Mouse (Mus musculus) CH12.LX (cell line): ENCODE results near the gene Sirt4. TPM values are rescaled to one million over a fixed set of nuclear protein-coding genes. Genes with fewer than 3 reads are reported as not detected.

Source experiments
- DNase-seq: peaks from one replicate; pipeline ENCODE4 v3.0.0-alpha.2; 2013; ENCODE audit errors: extremely low read depth
- H3K27ac ChIP-seq: 2 replicates; pipeline ENCODE4 v1.5.1; 2012; ENCODE audit warnings: low read depth, mild to moderate bottlenecking, control low read depth, moderate library complexity; ENCODE audit not compliant: insufficient read depth
- H3K27me3 ChIP-seq: replicated peaks from 2 replicates; pipeline ENCODE3; 2012; ENCODE audit warnings: inconsistent platforms
- H3K36me3 ChIP-seq, 2 experiments: replicated peaks in 1 of 2; 2 replicates each; pipeline versions ENCODE3 to v1.6.1; 2012; ENCODE audit warnings: inconsistent platforms in 1 of 2, low read length in 1 of 2, mild to moderate bottlenecking in 1 of 2, mixed read lengths in 1 of 2, moderate library complexity in 1 of 2; ENCODE audit not compliant: control insufficient read depth in 1 of 2, insufficient read depth in 1 of 2
- H3K4me1 ChIP-seq, 2 experiments: 2 replicates each; pipeline ENCODE4 v1.6.1; 2012; ENCODE audit warnings: inconsistent platforms in 1 of 2, moderate library complexity in 1 of 2; ENCODE audit not compliant: insufficient read depth in 2 of 2, control insufficient read depth in 1 of 2
- H3K4me2 ChIP-seq: 2 replicates; pipeline ENCODE4 v1.6.1; 2012; ENCODE audit warnings: low read depth, mild to moderate bottlenecking, control low read depth; ENCODE audit not compliant: poor library complexity, insufficient read depth, severe bottlenecking
- H3K4me3 ChIP-seq, 3 experiments: fragments of 150-350 bp in 1 of 3; sonication (generic) in 1 of 3; replicated peaks in 1 of 3; 2 replicates each; pipeline versions ENCODE3 to v1.5.1; 2011 to 2012; ENCODE audit warnings: low read depth in 2 of 3, low read length in 2 of 3, mild to moderate bottlenecking in 2 of 3, moderate library complexity in 2 of 3, control low read depth in 1 of 3, improper control_type of control experiment in 1 of 3, inconsistent platforms in 1 of 3, mixed read lengths in 1 of 3; ENCODE audit not compliant: poor library complexity in 1 of 3
- H3K79me2 ChIP-seq: replicated peaks from 2 replicates; pipeline ENCODE4 v1.6.1; 2012; ENCODE audit warnings: mild to moderate bottlenecking, moderate library complexity; ENCODE audit not compliant: control insufficient read depth, poor library complexity, insufficient read depth, severe bottlenecking; ENCODE audit errors: extremely low read depth
- H3K9ac ChIP-seq: 2 replicates; pipeline ENCODE4 v1.6.1; 2012; ENCODE audit warnings: low read depth, mild to moderate bottlenecking, control low read depth, moderate library complexity; ENCODE audit not compliant: insufficient read depth
- H3K9me3 ChIP-seq: replicated peaks from 2 replicates; pipeline ENCODE3; 2012; ENCODE audit warnings: low read length, inconsistent platforms, mixed read lengths
- BHLHE40 ChIP-seq: IDR thresholded peaks from 2 replicates; pipeline ENCODE4 v1.6.1; 2011; ENCODE audit warnings: mild to moderate bottlenecking, low read depth, low read length, improper control_type of control experiment
- CHD2 ChIP-seq: IDR thresholded peaks from 2 replicates; pipeline ENCODE4 v1.6.1; 2011; ENCODE audit warnings: low read length, improper control_type of control experiment
- CTCF ChIP-seq, 2 experiments: IDR thresholded peaks in 1 of 2; conservative IDR thresholded peaks in 1 of 2; 2 replicates each; pipeline ENCODE4 v1.5.1; 2011 to 2012; ENCODE audit warnings: low read depth in 2 of 2, low read length in 2 of 2, improper control_type of control experiment in 1 of 2, inconsistent platforms in 1 of 2, mild to moderate bottlenecking in 1 of 2, moderate library complexity in 1 of 2
- ELF1 ChIP-seq: IDR thresholded peaks from 2 replicates; pipeline ENCODE4 v1.6.1; 2014; ENCODE audit warnings: low read depth, mild to moderate bottlenecking, inconsistent platforms, low read length, improper control_type of control experiment
- EP300 ChIP-seq: IDR thresholded peaks from 2 replicates; pipeline ENCODE4 v1.6.1; 2011; ENCODE audit warnings: low read length, improper control_type of control experiment
- HCFC1 ChIP-seq: IDR thresholded peaks from 2 replicates; pipeline ENCODE4 v1.6.1; 2012; ENCODE audit warnings: low read depth, mild to moderate bottlenecking, inconsistent platforms, low read length, improper control_type of control experiment
- JUND ChIP-seq: conservative IDR thresholded peaks from 2 replicates; pipeline ENCODE4 v1.6.1; 2011; ENCODE audit warnings: low read depth, low read length, improper control_type of control experiment
- MAX ChIP-seq: IDR thresholded peaks from 2 replicates; pipeline ENCODE4 v1.6.1; 2011; ENCODE audit warnings: low read length, improper control_type of control experiment
- MAZ ChIP-seq: IDR thresholded peaks from 2 replicates; pipeline ENCODE4 v1.6.1; 2012; ENCODE audit warnings: low read depth, mild to moderate bottlenecking, inconsistent platforms, low read length, improper control_type of control experiment, moderate library complexity
- MEF2A ChIP-seq: IDR thresholded peaks from 2 replicates; pipeline ENCODE4 v1.6.1; 2014; ENCODE audit warnings: low read depth, mild to moderate bottlenecking, inconsistent platforms, low read length, improper control_type of control experiment, borderline replicate concordance
- MXI1 ChIP-seq: IDR thresholded peaks from 2 replicates; pipeline ENCODE4 v1.6.1; 2011; ENCODE audit warnings: mild to moderate bottlenecking, low read depth, low read length, improper control_type of control experiment
- MYC ChIP-seq: IDR thresholded peaks from 2 replicates; pipeline ENCODE4 v1.6.1; 2011; ENCODE audit warnings: low read depth, mild to moderate bottlenecking, improper control_type of control experiment, low read length
- NRF1 ChIP-seq: IDR thresholded peaks from 2 replicates; pipeline ENCODE4 v1.6.1; 2014; ENCODE audit warnings: low read depth, mild to moderate bottlenecking, inconsistent platforms, low read length, improper control_type of control experiment, moderate library complexity
- PAX5 ChIP-seq: IDR thresholded peaks from 2 replicates; pipeline ENCODE4 v1.6.1; 2012; ENCODE audit warnings: low read length, inconsistent platforms, mixed read lengths
- RAD21 ChIP-seq: IDR thresholded peaks from 2 replicates; pipeline ENCODE4 v1.6.1; 2011; ENCODE audit warnings: low read depth, mild to moderate bottlenecking, low read length, improper control_type of control experiment, moderate library complexity
- RCOR1 ChIP-seq: conservative IDR thresholded peaks from 2 replicates; pipeline ENCODE4 v1.6.1; 2012; ENCODE audit warnings: low read depth, mild to moderate bottlenecking, inconsistent platforms, low read length, improper control_type of control experiment
- SIN3A ChIP-seq: IDR thresholded peaks from 2 replicates; pipeline ENCODE4 v1.6.1; 2012; ENCODE audit warnings: low read length, improper control_type of control experiment, inconsistent platforms
- SMC3 ChIP-seq: IDR thresholded peaks from 2 replicates; pipeline ENCODE4 v1.6.1; 2011; ENCODE audit warnings: low read depth, low read length, improper control_type of control experiment
- TBP ChIP-seq: conservative IDR thresholded peaks from 2 replicates; pipeline ENCODE4 v1.6.1; 2011; ENCODE audit warnings: low read depth, low read length, improper control_type of control experiment
- TCF12 ChIP-seq: IDR thresholded peaks from 2 replicates; pipeline ENCODE4 v1.6.1; 2014; ENCODE audit warnings: low read depth, mild to moderate bottlenecking, inconsistent platforms, low read length, improper control_type of control experiment
- UBTF ChIP-seq: IDR thresholded peaks from 2 replicates; pipeline ENCODE4 v1.6.1; 2012; ENCODE audit warnings: low read depth, mild to moderate bottlenecking, inconsistent platforms, low read length, improper control_type of control experiment, moderate library complexity
- USF1 ChIP-seq: IDR thresholded peaks from 2 replicates; pipeline ENCODE4 v1.6.1; 2014; ENCODE audit warnings: low read depth, mild to moderate bottlenecking, inconsistent platforms, low read length, improper control_type of control experiment
- ZC3H11A ChIP-seq: IDR thresholded peaks from 2 replicates; pipeline ENCODE4 v1.6.1; 2012; ENCODE audit warnings: low read depth, mild to moderate bottlenecking, inconsistent platforms, low read length, improper control_type of control experiment
- ZMIZ1 ChIP-seq: IDR thresholded peaks from 2 replicates; pipeline ENCODE4 v1.6.1; 2012; ENCODE audit warnings: low read depth, mild to moderate bottlenecking, inconsistent platforms, low read length, improper control_type of control experiment
- ZNF384 ChIP-seq: IDR thresholded peaks from 2 replicates; pipeline ENCODE4 v1.6.1; 2012; ENCODE audit warnings: low read depth, low read length, improper control_type of control experiment, inconsistent platforms
- dilution Hi-C: fragments of 300-500 bp; cut with MboI; formaldehyde crosslinking; loops from 2 replicates; pipeline ENCODE4 v1.14.3; 2020; ENCODE audit warnings: low sequenced_read_pairs; ENCODE audit not compliant: extremely low pct_unique_long_range_greater_than_20kb, extremely low pct_ligation_motif_present
- in situ Hi-C: fragments of 300-500 bp; cut with MboI; formaldehyde crosslinking; loops from 3 replicates; pipeline ENCODE4 v1.14.3; 2019; ENCODE audit warnings: low sequenced_read_pairs, low pct_ligation_motif_present, low pct_unique_long_range_greater_than_20kb, mixed read lengths
- polyA plus RNA-seq: library from polyadenylated mRNA; unstranded; fragments of >175 nt; gene quantifications from 2 replicates; pipeline ENCODE4 v1.2.1, GENCODE M21; 2012; ENCODE audit warnings: low read depth; ENCODE audit not compliant: insufficient read length
- total RNA-seq, 2 experiments: library from RNA; depleted of rRNA; stranded (reverse); fragments of 300-350 nt in 1 of 2; fragments of >200 nt in 1 of 2; gene quantifications; 2 replicates each; pipeline ENCODE4 v1.2.3; 2012 to 2014

Gene Sirt4
- total and polyA plus RNA-seq, 3 experiments = 10.0 to 18.0 (median 13.3) TPM

- no peak; the same call in 1 of the 2 replicates for TF ChIP-seq ELF1
- peak; percentile 88; the same call in 1 of the 2 replicates for TF ChIP-seq MYC
- no peak for TF ChIP-seq TCF12
- TF ChIP-seq SMC3 = no peak
These were observed 10.2 kb downstream of the Sirt4 start (continued) for GRCm38 (mm10) chr5:115474174-115474828.

- H3K27ac ChIP-seq = no peak overlapping the region
- H3K4me1 ChIP-seq = peaks cover 0 to 12% of the 10 kb centered on the region in 2 experiments; a peak in 2 of 4 replicates
- H3K36me3 ChIP-seq = peaks cover 6 to 24% of the 10 kb centered on the region in 2 experiments
- in situ Hi-C loops = no loop called here
- TF ChIP-seq CTCF (conservative IDR thresholded peaks at IDR 0.05 in 1 of 2, IDR thresholded peaks at IDR 0.05 in 1 of 2; ENCODE audit: low read depth in 2 of 2, low read length in 2 of 2) (peak; percentile 8 to 83; a peak in 2 of 4 replicates), MXI1 (no peak), NRF1 (no peak), SMC3 (no peak)
- no peak overlapping the region for H3K4me3 ChIP-seq
- no peak overlapping the region for H3K9ac ChIP-seq
- H3K27me3 ChIP-seq = peaks cover 2% of the 10 kb centered on the region
- no peaks in the 10 kb centered on the region for H3K9me3 ChIP-seq
- dilution Hi-C loops = no loop called here
- no peaks in the 10 kb centered on the region for H3K79me2 ChIP-seq
- no peak overlapping the region for H3K4me2 ChIP-seq
- no peak for DNase-seq
These were observed 11.3 kb downstream of the Sirt4 start for GRCm38 (mm10) chr5:115473191-115473590.

GRCm38 (mm10) chr5:115470766-115471531 lies 13.6 kb downstream of the Sirt4 start:
- H3K4me3 ChIP-seq = peak overlapping the region in 1 of 3 experiments; percentile 24
- peak; percentile 50 for DNase-seq
- dilution Hi-C loops (no loop called here), in situ Hi-C loops (no loop called here)
- H3K4me1 ChIP-seq = peaks cover 0 to 16% of the 10 kb centered on the region in 2 experiments; a peak in 2 of 4 replicates
- peak overlapping the region; percentile 53; the same call in 1 of the 2 replicates for H3K4me2 ChIP-seq
- peaks cover 0 to 5% of the 10 kb centered on the region in 2 experiments for H3K36me3 ChIP-seq
- no peak overlapping the region for H3K27ac ChIP-seq
- TF ChIP-seq MEF2A (no peak), ZNF384 (0 out of 2 replicates have a peak, but pooled peaks have one; percentile 19), CHD2 (no peak), MXI1 (no peak), JUND (no peak), EP300 (no peak), UBTF (no peak), SMC3 (0 out of 2 replicates have a peak, but pooled peaks have one; percentile 2), SIN3A (no peak), MAZ (no peak), RAD21 (peak; percentile 35), BHLHE40 (no peak), TBP (no peak), PAX5 (no peak), USF1 (no peak), MAX (no peak), MYC (0 out of 2 replicates have a peak, but pooled peaks have one; percentile 42), ZC3H11A (no peak), RCOR1 (no peak), HCFC1 (no peak), ELF1 (no peak), ZMIZ1 (no peak), CTCF (conservative IDR thresholded peaks at IDR 0.05 in 1 of 2, IDR thresholded peaks at IDR 0.05 in 1 of 2; ENCODE audit: low read depth in 2 of 2, low read length in 2 of 2) (peak; percentile 76 to 98)
- no peak overlapping the region for H3K9ac ChIP-seq
- peaks cover 2% of the 10 kb centered on the region for H3K27me3 ChIP-seq
- H3K79me2 ChIP-seq = no peaks in the 10 kb centered on the region
- no peaks in the 10 kb centered on the region for H3K9me3 ChIP-seq
